8 mouse cellular contexts compared by ENCODE assay signal in genomic region chr7:16284904-16285303, GRCm38 (mm10). TPM values are rescaled to one million over a fixed set of nuclear protein-coding genes. Genes with fewer than 3 reads are reported as not detected.
DNase-seq lines count a peak whose midpoint lies in the region; ATAC-seq lines count a peak whose summit lies in the region.

No protein-coding gene starts in this region.

- H3K4me1 ChIP-seq in forebrain, embryonic 10.5 days: peaks cover 20% of the 10 kb centered on the region
- peaks cover 11% of the 10 kb centered on the region for H3K4me1 ChIP-seq in forebrain, embryonic 16.5 days (replicated peaks; ENCODE audit: control insufficient read depth, insufficient read depth, low read length)
- H3K4me1 ChIP-seq in megakaryocyte, embryonic 14.5 days: peaks cover 49% of the 10 kb centered on the region
- H3K4me1 ChIP-seq in limb, embryonic 10.5 days: peaks cover 16% of the 10 kb centered on the region
- peaks cover 11% of the 10 kb centered on the region for H3K4me1 ChIP-seq in stomach, embryonic 15.5 days

- H3K27me3 ChIP-seq in forebrain, embryonic 10.5 days (ENCODE audit: poor library complexity, severe bottlenecking): no peaks in the 10 kb centered on the region
- no peaks in the 10 kb centered on the region for H3K27me3 ChIP-seq in forebrain, embryonic 16.5 days (replicated peaks; ENCODE audit: control insufficient read depth, insufficient read depth, low read length)
- H3K27me3 ChIP-seq in megakaryocyte, embryonic 14.5 days (replicated peaks): no peaks in the 10 kb centered on the region
- H3K27me3 ChIP-seq in limb, embryonic 10.5 days (ENCODE audit: low read depth, poor library complexity, severe bottlenecking): no peaks in the 10 kb centered on the region
- H3K27me3 ChIP-seq in stomach, embryonic 15.5 days (replicated peaks): no peaks in the 10 kb centered on the region

- H3K4me3 ChIP-seq in forebrain, embryonic 10.5 days: peak overlapping the region; percentile 74
- no peak overlapping the region for H3K4me3 ChIP-seq in forebrain, embryonic 16.5 days (replicated peaks; ENCODE audit: low read length)
- peak overlapping the region; percentile 93 for H3K4me3 ChIP-seq in megakaryocyte, embryonic 14.5 days (replicated peaks)
- peak overlapping the region; percentile 67 for H3K4me3 ChIP-seq in limb, embryonic 10.5 days
- H3K4me3 ChIP-seq in stomach, embryonic 15.5 days (replicated peaks): peak overlapping the region; percentile 73

- H3K9me3 ChIP-seq in forebrain, embryonic 10.5 days: no peaks in the 10 kb centered on the region
- H3K9me3 ChIP-seq in forebrain, embryonic 16.5 days (ENCODE audit: control insufficient read depth, low read length): no peaks in the 10 kb centered on the region
- peaks cover 5% of the 10 kb centered on the region for H3K9me3 ChIP-seq in megakaryocyte, embryonic 14.5 days
- no peaks in the 10 kb centered on the region for H3K9me3 ChIP-seq in limb, embryonic 10.5 days (replicated peaks)
- no peaks in the 10 kb centered on the region for H3K9me3 ChIP-seq in stomach, embryonic 15.5 days

- no peak for ATAC-seq in forebrain, embryonic 16.5 days
- ATAC-seq in megakaryocyte, adult 5-6 weeks (ENCODE audit: poor library complexity, severe bottlenecking): no peak
- ATAC-seq in stomach, embryonic 15.5 days (ENCODE audit: insufficient read depth, low FRiP score, low read depth): no peak

- DNase-seq in forebrain, embryonic 10.5 days (ENCODE audit: extremely low spot score, low spot score): no peak
- DNase-seq in limb, embryonic 10.5 days (ENCODE audit: low spot score): no peak
- DNase-seq in adipocyte (ENCODE audit: low spot score): no peak
- DNase-seq in spleen, adult 18-20 months: no peak

- no peak overlapping the region for H3K9ac ChIP-seq in forebrain, embryonic 16.5 days (replicated peaks; ENCODE audit: low read depth, low read length)
- 0 out of 2 replicates have a peak overlapping the region, but pooled peaks have one; percentile 2 for H3K9ac ChIP-seq in stomach, embryonic 15.5 days

- H3K27ac ChIP-seq in forebrain, embryonic 10.5 days: no peak overlapping the region
- H3K27ac ChIP-seq in forebrain, embryonic 16.5 days (ENCODE audit: low read length): no peak overlapping the region
- peak overlapping the region; percentile 96; the same call in 1 of the 2 replicates for H3K27ac ChIP-seq in limb, embryonic 10.5 days
- peak overlapping the region; percentile 99 for H3K27ac ChIP-seq in stomach, embryonic 15.5 days

- peaks cover 49% of the 10 kb centered on the region for H3K36me3 ChIP-seq in forebrain, embryonic 10.5 days (replicated peaks)
- peaks cover 11% of the 10 kb centered on the region for H3K36me3 ChIP-seq in forebrain, embryonic 16.5 days (ENCODE audit: control insufficient read depth, insufficient read depth)
- peaks cover 52% of the 10 kb centered on the region for H3K36me3 ChIP-seq in megakaryocyte, embryonic 14.5 days (replicated peaks; ENCODE audit: low read length)
- peaks cover 45% of the 10 kb centered on the region for H3K36me3 ChIP-seq in limb, embryonic 10.5 days
- peaks cover 30% of the 10 kb centered on the region for H3K36me3 ChIP-seq in stomach, embryonic 15.5 days

- WGBS in forebrain, embryonic 10.5 days: 76% methylated on average over 9 of the region's 9 CpGs
- WGBS in forebrain, embryonic 16.5 days: 73% methylated on average over 9 of the region's 9 CpGs
- WGBS in limb, embryonic 10.5 days: 77% methylated on average over 9 of the region's 9 CpGs
- WGBS in stomach, embryonic 15.5 days: 42% methylated on average over 9 of the region's 9 CpGs

- H3K4me2 ChIP-seq in forebrain, embryonic 16.5 days (ENCODE audit: low read length): no peak overlapping the region
- H3K4me2 ChIP-seq in stomach, embryonic 15.5 days: peak overlapping the region; percentile 64

RNA-seq across cellular contexts. Expression of gene Ccdc9, which starts 1.7 kb away (rescaled TPM):
- 28.7 and 34.8 TPM in 2 replicates for polyA plus RNA-seq in forebrain, embryonic 10.5 days (2016; fragmentation: Nextera tagmentation; extraction: Ambion mirVana)
- 25.0 and 29.4 TPM in 2 replicates for polyA plus RNA-seq in forebrain, embryonic 16.5 days (2015; fragmentation: Nextera tagmentation; extraction: Ambion mirVana)
- polyA plus RNA-seq in megakaryocyte, embryonic 14.5 days (2012; ENCODE audit: insufficient read depth, low replicate concordance): 27.8 and 101 TPM in 2 replicates
- 26.0 and 30.3 TPM in 2 replicates for total RNA-seq in megakaryocyte, adult 5-6 weeks (2015)
- total RNA-seq in megakaryocyte, adult 5-6 weeks (2017): 117 and 121 TPM in 2 replicates
- polyA plus RNA-seq in limb, embryonic 10.5 days (2016; fragmentation: Nextera tagmentation; extraction: Ambion mirVana): 36.3 and 36.8 TPM in 2 replicates
- polyA plus RNA-seq in stomach, embryonic 15.5 days (2015; fragmentation: Nextera tagmentation; extraction: Ambion mirVana): 26.7 and 27.0 TPM in 2 replicates

RNA-seq across cellular contexts. Expression of gene Inafm1, which starts 11.5 kb away (rescaled TPM):
- 5.6 and 6.3 TPM in 2 replicates for polyA plus RNA-seq in forebrain, embryonic 10.5 days (2016; fragmentation: Nextera tagmentation; extraction: Ambion mirVana)
- polyA plus RNA-seq in forebrain, embryonic 16.5 days (2015; fragmentation: Nextera tagmentation; extraction: Ambion mirVana): 23.3 and 27.2 TPM in 2 replicates
- polyA plus RNA-seq in megakaryocyte, embryonic 14.5 days (2012; ENCODE audit: insufficient read depth, low replicate concordance): 53.8 and 168 TPM in 2 replicates
- total RNA-seq in megakaryocyte, adult 5-6 weeks (2015): 7.3 and 8.7 TPM in 2 replicates
- total RNA-seq in megakaryocyte, adult 5-6 weeks (2017): 3.7 and 5.4 TPM in 2 replicates
- 5.4 and 7.4 TPM in 2 replicates for polyA plus RNA-seq in limb, embryonic 10.5 days (2016; fragmentation: Nextera tagmentation; extraction: Ambion mirVana)
- polyA plus RNA-seq in stomach, embryonic 15.5 days (2015; fragmentation: Nextera tagmentation; extraction: Ambion mirVana): 20.5 and 21.1 TPM in 2 replicates

RNA-seq across cellular contexts. Expression of gene Bbc3, which starts 23.3 kb away (rescaled TPM):
- 16.4 and 18.8 TPM in 2 replicates for polyA plus RNA-seq in forebrain, embryonic 10.5 days (2016; fragmentation: Nextera tagmentation; extraction: Ambion mirVana)
- polyA plus RNA-seq in forebrain, embryonic 16.5 days (2015; fragmentation: Nextera tagmentation; extraction: Ambion mirVana): 17.6 and 18.9 TPM in 2 replicates
- 1,043 and 5,254 TPM in 2 replicates for polyA plus RNA-seq in megakaryocyte, embryonic 14.5 days (2012; ENCODE audit: insufficient read depth, low replicate concordance)
- total RNA-seq in megakaryocyte, adult 5-6 weeks (2015): 1.5 and 3.3 TPM in 2 replicates
- 1.1 and 3.0 TPM in 2 replicates for total RNA-seq in megakaryocyte, adult 5-6 weeks (2017)
- polyA plus RNA-seq in limb, embryonic 10.5 days (2016; fragmentation: Nextera tagmentation; extraction: Ambion mirVana): 14.5 and 19.1 TPM in 2 replicates
- polyA plus RNA-seq in stomach, embryonic 15.5 days (2015; fragmentation: Nextera tagmentation; extraction: Ambion mirVana): 6.7 and 7.4 TPM in 2 replicates

RNA-seq across cellular contexts. Expression of gene C5ar1, which starts 25.6 kb away (rescaled TPM):
- polyA plus RNA-seq in forebrain, embryonic 10.5 days (2016; fragmentation: Nextera tagmentation; extraction: Ambion mirVana): 0.50 and 0.80 TPM in 2 replicates
- 1.2 and 2.0 TPM in 2 replicates for polyA plus RNA-seq in forebrain, embryonic 16.5 days (2015; fragmentation: Nextera tagmentation; extraction: Ambion mirVana)
- polyA plus RNA-seq in megakaryocyte, embryonic 14.5 days (2012; ENCODE audit: insufficient read depth, low replicate concordance): 2.0 and 6.6 TPM in 2 replicates
- 49.8 TPM in 2 replicates for total RNA-seq in megakaryocyte, adult 5-6 weeks (2015)
- total RNA-seq in megakaryocyte, adult 5-6 weeks (2017): 13.6 and 22.2 TPM in 2 replicates
- 0.41 and 0.76 TPM in 2 replicates for polyA plus RNA-seq in limb, embryonic 10.5 days (2016; fragmentation: Nextera tagmentation; extraction: Ambion mirVana)
- 3.7 and 4.1 TPM in 2 replicates for polyA plus RNA-seq in stomach, embryonic 15.5 days (2015; fragmentation: Nextera tagmentation; extraction: Ambion mirVana)

RNA-seq across cellular contexts. Expression of gene C5ar2, which starts 41.0 kb away (rescaled TPM):
- polyA plus RNA-seq in forebrain, embryonic 10.5 days (2016; fragmentation: Nextera tagmentation; extraction: Ambion mirVana): 0.09 TPM in 2 replicates
- 0.16 TPM in 1 of 2 replicates, not detected in the other for polyA plus RNA-seq in forebrain, embryonic 16.5 days (2015; fragmentation: Nextera tagmentation; extraction: Ambion mirVana)
- 0.04 TPM in 1 of 2 replicates, not detected in the other for polyA plus RNA-seq in megakaryocyte, embryonic 14.5 days (2012; ENCODE audit: insufficient read depth, low replicate concordance)
- total RNA-seq in megakaryocyte, adult 5-6 weeks (2015): 5.7 and 7.4 TPM in 2 replicates
- total RNA-seq in megakaryocyte, adult 5-6 weeks (2017): 6.9 and 10.7 TPM in 2 replicates
- polyA plus RNA-seq in limb, embryonic 10.5 days (2016; fragmentation: Nextera tagmentation; extraction: Ambion mirVana): 0.04 TPM in 1 of 2 replicates, not detected in the other
- polyA plus RNA-seq in stomach, embryonic 15.5 days (2015; fragmentation: Nextera tagmentation; extraction: Ambion mirVana): 0.28 and 0.37 TPM in 2 replicates

Comparison
In these comparisons a context has a peak if more than half of its experiments do, and no peak if none do; other contexts are left out.
1. H3K27ac ChIP-seq: peak in limb, embryonic 10.5 days (single experiment) and stomach, embryonic 15.5 days (single experiment); none in forebrain, embryonic 10.5 days (single experiment) and forebrain, embryonic 16.5 days (single experiment).
2. RNA of gene Bbc3, which starts 23.3 kb away (polyA plus RNA-seq): 1,043 to 5,254 TPM in megakaryocyte, embryonic 14.5 days; 17.6 to 18.9 TPM in forebrain, embryonic 16.5 days, 16.4 to 18.8 TPM in forebrain, embryonic 10.5 days, 14.5 to 19.1 TPM in limb, embryonic 10.5 days and 6.7 to 7.4 TPM in stomach, embryonic 15.5 days; every median in the first group is over 10 times any median in the second.